Mouse (Mus musculus) C2C12 (cell line): ENCODE measurements around the gene Atn1.

Experiments used
- CEBPB ChIP-seq: IDR thresholded peaks from one replicate; pipeline ENCODE4 v1.6.1; 2011; ENCODE audit warnings: low read depth, mild to moderate bottlenecking, control low read depth, moderate library complexity
- CTCF ChIP-seq: IDR thresholded peaks from one replicate; pipeline ENCODE4 v1.5.1; 2011; ENCODE audit not compliant: control insufficient read depth, insufficient read depth, insufficient read length
- MAX ChIP-seq: IDR thresholded peaks from one replicate; pipeline ENCODE4 v1.6.1; 2011; ENCODE audit warnings: mild to moderate bottlenecking, control low read depth
- MYOG ChIP-seq: IDR thresholded peaks from one replicate; pipeline ENCODE4 v1.6.1; 2011; ENCODE audit not compliant: control insufficient read depth, insufficient read length; ENCODE audit errors: extremely low read depth
- USF1 ChIP-seq: IDR thresholded peaks from one replicate; pipeline ENCODE4 v1.6.1; 2011; ENCODE audit warnings: low read depth, mild to moderate bottlenecking, control low read depth, moderate library complexity

- TF ChIP-seq CTCF (no peak), MAX (no peak), MYOG (no peak), USF1 (no peak), CEBPB (no peak)
Measured at GRCm38 (mm10) chr6:124756652-124757350, 477 bp upstream of the Atn1 start.
